Mouse (Mus musculus): Measurements from ENCODE around the gene Twf1. TPM values are rescaled to one million over a fixed set of nuclear protein-coding genes. Genes with fewer than 3 reads are reported as not detected.
A peak's percentile ranks its signal among the peaks of the same experiment; 100 is the strongest.

Twf1 gene
- total RNA-seq, 2 experiments from 2014 or later: 15.0 to 20.4 TPM

GRCm38 (mm10) chr15:94582000-94582593, 7.6 kb downstream of the Twf1 start:
- no peak for DNase-seq (ENCODE audit: low spot score)
- intact Hi-C loops (cut with DNase I): no loop called here

- DNase-seq (ENCODE audit: low spot score): no peak
- intact Hi-C loops (cut with DNase I): no loop called here
Observed at GRCm38 (mm10) chr15:94574566-94575268, 15.0 kb downstream of the Twf1 start.

DNA sequence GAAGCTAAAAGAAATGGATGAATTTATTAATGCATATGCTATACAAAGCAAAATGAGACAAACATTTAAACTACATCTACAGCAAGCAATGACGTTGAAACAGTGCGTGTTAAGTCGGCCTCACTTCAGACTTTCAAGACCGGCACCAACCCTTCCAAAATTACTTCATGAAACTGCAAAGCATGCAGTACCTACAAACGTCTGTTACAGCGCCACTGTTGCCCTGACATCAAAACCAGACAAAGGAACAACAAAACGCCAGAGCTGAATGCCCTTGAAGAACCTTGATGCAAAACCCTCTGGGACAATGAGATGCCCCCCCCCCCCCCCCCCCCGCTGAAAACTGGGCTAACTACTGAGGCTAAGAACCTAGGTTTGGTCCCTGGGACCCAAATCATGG, 16.9 kb downstream of the Twf1 start:
- DNase-seq (ENCODE audit: low spot score): no peak
- intact Hi-C loops (cut with DNase I): no loop called here

DNA sequence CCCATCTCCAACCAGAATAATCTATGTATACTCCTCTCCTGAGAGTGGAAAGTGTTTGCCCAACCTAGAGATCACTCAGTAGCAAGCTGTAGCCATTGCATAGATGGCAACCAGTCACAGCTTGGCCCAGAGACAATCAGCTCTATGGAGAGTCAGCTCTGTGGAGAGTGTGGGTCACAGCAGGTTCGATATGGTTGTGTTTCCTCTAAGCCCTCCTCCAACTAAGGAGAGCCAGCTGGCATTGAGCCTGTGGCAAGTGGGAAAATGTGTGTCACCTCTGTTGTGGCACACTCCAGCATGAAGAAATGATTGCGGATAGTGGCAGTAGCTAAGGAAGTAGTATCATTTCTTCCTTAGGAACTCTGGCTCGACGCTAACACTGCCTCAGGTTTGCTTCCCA, 18.2 kb downstream of the Twf1 start:
- DNase-seq (ENCODE audit: low spot score): no peak
- intact Hi-C loops (cut with DNase I): no loop called here

DNA sequence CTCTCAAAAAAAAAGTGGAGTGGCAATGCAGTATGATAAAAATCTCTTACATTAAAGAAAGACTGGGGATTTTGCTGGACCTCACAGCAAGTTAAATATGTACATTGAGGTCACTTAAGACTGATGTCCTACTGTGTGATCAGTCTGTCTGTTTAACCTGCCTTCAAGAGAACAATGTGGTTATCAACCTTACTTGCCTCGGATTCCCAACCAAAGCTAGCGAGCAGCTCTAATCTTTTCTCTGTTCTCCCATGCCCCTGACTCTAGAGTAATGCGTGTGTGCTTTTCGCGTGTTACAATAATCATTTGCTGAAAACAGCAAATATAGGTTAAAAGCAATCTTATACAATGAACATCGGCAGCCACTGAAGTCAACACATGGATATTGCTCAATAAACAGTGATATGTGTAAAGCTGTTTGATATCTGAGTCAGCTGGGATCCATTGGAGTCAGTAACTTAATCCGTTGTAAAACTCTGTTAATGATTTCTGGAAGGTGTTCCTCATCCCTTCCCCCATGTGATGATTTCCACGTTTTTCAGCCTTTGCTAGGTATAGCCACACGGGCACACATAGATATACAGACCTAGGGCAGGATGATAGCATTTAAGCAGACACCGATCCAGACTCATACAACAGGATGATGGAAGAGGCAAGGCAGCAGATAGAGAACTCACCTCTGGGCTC, 21.1 kb downstream of the Twf1 start:
- intact Hi-C loops (cut with DNase I): no loop called here
- no peak for DNase-seq (ENCODE audit: low spot score)

DNA sequence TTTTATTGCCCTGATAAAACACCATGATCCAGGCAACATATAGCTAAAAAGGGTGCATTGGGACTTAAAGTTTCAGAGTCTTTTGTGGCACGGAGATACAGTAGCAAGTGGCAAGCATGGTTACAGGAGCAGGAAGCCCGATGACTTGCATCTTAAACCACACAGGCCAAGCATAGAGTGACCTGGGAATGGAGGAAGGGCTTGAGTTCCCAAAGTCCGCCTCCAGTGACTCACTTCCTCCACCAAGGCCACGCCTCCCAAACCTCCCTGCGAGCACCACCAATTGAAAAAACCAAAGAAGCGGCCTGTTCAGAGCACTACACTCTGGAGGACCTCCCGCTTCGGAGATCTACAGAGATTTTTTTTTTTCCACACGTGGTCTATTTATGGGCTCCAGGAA, 23.8 kb downstream of the Twf1 start:
- DNase-seq (ENCODE audit: low spot score): no peak
- intact Hi-C loops (cut with DNase I): no loop called here

DNA sequence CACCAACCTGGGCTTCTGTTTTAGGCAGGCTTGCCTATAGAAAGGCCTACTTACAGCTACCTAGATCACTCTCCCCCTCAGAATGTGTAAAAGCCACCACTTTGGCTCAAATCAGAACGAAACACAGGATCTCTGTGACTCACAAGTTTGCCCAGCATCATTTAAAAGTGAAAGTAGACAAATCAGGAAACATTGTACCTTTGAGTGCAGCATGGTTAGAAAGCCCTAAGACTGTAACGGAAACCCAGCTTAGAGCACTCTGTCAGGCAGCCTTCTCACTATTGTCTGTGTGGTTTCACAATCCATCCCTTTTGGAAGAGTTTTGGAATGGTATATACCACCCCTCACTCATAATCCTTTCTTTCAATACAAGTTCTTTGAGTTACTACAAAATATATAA, 24.8 kb downstream of the Twf1 start:
- intact Hi-C loops (cut with DNase I): no loop called here
- no peak for DNase-seq (ENCODE audit: low spot score)

- no peak for DNase-seq (ENCODE audit: low spot score)
- intact Hi-C loops (cut with DNase I): loop anchor here (1.0 to 10.0 kb wide), 2 partner anchors 41 to 1016 kb away; no protein-coding TSS in a partner anchor
Observed at GRCm38 (mm10) chr15:94558895-94559656, 30.6 kb downstream of the Twf1 start.

GRCm38 (mm10) chr15:94557442-94557841, 32.2 kb downstream of the Twf1 start:
- intact Hi-C loops (cut with DNase I): loop anchor here (1.0 to 10.0 kb wide), 2 partner anchors 104 to 1017 kb away; no protein-coding TSS in a partner anchor
- peak; percentile 28 for DNase-seq (ENCODE audit: low spot score)

- intact Hi-C loops (cut with DNase I): loop anchor here (10.0 kb wide), 1 partner anchor 1021 kb away; no protein-coding TSS in a partner anchor
Observed at GRCm38 (mm10) chr15:94553536-94553935, 36.2 kb downstream of the Twf1 start.

DNA sequence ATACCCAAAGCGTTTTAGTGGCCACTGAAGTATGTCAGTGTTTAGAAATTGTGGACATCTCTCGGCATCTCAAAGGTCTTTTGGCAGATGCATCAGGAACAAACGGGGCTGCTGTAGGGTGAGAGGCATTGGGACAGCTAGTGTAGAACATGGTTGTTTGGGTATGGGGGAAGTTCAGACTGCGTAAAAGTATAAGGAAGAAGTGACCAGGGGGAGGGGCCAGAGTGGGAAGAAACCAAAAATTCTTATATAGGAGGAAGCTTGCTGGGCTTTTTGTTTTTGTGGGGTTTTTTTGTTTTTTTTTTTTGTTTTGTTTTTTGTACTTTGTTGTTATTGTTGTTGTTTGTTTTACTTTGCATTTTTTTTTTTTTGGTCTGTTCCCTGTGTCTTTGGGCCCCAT, 44.8 kb downstream of the Twf1 start:
- intact Hi-C loops (cut with DNase I): loop anchor here (2.0 kb wide), 1 partner anchor 44 kb away; the partner anchor contains the start of gene Twf1
- no peak for DNase-seq (ENCODE audit: low spot score)

More at GRCm38 (mm10) chr15:94553536-94553935, 36.2 kb downstream of the Twf1 start:
- DNase-seq (ENCODE audit: low spot score): no peak

GRCm38 (mm10) chr15:94544052-94544636, 45.5 kb downstream of the Twf1 start:
- DNase-seq (ENCODE audit: low spot score): no peak
- intact Hi-C loops (cut with DNase I): loop anchor here (2.0 kb wide), 1 partner anchor 45 kb away; the partner anchor contains the start of gene Twf1

DNA sequence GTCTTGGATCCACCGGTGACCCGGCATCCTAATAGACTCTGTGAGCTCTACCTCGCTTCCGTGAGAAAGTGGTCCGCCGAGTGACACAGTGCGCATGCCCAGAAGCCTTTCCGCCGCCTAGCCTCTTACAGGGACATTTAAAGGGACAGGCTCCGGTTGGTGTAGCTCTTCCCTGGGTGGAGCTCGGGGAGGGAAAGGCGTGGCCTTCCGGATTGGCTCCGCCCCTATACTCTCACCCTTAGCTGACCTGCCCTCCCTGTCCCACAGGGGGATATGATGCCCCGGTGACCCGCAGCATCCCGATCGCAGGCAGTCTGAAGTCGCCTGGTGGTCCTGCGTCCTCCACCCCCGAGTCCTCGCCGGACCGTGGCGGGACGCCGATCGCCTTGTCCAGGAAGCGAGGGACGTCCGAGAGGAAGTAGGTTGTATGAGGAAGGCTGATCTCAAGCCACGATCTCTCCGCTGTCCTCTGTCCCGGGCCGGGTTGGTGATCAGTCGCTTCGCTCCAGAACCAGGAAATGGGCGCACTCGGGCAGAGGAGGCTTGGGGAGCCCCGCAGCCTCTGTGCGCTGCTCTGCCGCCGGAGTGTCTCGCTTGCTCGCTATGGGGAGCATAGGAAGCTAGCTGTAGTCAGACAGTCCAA, 46.2 kb downstream of the Twf1 start, which contains the start of the genes Pus7l and Irak4:
Gene Pus7l, minus strand, starts transcription at position 139 of the 643 bp plus-strand sequence.
Gene Irak4, plus strand, starts transcription at position 235 of the 643 bp plus-strand sequence.
- intact Hi-C loops (cut with DNase I): loop anchor here (2.0 kb wide), 1 partner anchor 45 kb away; the partner anchor contains the start of gene Twf1
- peak; percentile 91 for DNase-seq (ENCODE audit: low spot score)

GRCm38 (mm10) chr15:94542567-94543408, 46.9 kb downstream of the Twf1 start:
- intact Hi-C loops (cut with DNase I): no loop called here
- no peak for DNase-seq (ENCODE audit: low spot score)

GRCm38 (mm10) chr15:94539296-94539695, 50.4 kb downstream of the Twf1 start:
- intact Hi-C loops (cut with DNase I): no loop called here
- no peak for DNase-seq (ENCODE audit: low spot score)

GRCm38 (mm10) chr15:94535521-94535920, 54.2 kb downstream of the Twf1 start:
- no peak for DNase-seq (ENCODE audit: low spot score)
- intact Hi-C loops (cut with DNase I): no loop called here

DNA sequence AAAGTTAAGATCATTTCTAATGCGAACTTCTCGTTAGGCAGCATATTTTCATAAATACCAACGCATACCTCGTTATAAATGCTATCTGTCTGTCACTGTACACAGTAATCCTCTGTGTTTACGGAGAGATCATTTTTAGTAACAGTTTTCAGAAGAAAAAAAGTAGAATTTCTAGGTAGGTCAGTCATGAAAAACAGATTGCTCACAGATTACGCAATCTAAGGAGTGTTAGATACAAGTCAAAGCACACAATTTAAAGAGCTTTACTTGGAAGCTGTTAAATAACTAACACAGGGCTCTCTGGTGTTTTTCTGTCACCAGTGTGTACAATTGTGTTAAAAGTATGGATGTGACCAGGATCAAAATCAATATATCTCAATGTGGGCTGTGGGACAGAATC, 56.7 kb downstream of the Twf1 start:
- intact Hi-C loops (cut with DNase I): no loop called here
- no peak for DNase-seq (ENCODE audit: low spot score)

DNA sequence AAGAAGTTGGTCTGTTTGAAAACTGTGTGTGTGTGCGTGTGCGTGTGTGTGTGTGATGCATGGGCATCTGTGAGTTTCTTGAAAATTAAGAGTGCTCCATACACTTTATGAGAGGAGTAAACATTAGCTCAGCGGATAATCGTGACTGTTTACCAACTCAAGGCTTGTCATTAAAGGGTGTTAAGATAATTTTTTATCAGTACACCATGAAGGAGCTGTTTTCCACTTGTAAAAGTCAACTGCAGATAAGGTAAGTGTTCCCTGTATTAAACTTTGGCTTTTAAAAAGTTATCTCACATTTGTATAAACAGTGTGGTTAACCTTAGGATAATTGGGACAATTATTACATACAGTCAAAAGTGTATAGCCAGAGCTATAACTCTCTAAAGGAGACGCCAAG, 57.4 kb downstream of the Twf1 start:
- intact Hi-C loops (cut with DNase I): no loop called here
- no peak for DNase-seq (ENCODE audit: low spot score)

All from heart, postnatal 25 days (tissue).